Mouse (Mus musculus): ENCODE measurements at regions not wholly inside any gene's neighbourhood (a gene's known extent, or its start where the extent isn't known, plus 50 kb on each side); places are given as distances from the start of the nearest gene placed in this dataset.

GRCm38 (mm10) chr12:9855503-9856024, 285.6 kb downstream of the Osr1 start:
- Histone ChIP-seq H3K27ac (no peak overlapping the region), H3K9me3 (no peaks in the 10 kb centered on the region), H3K4me3 (no peak overlapping the region), H3K27me3 (no peaks in the 10 kb centered on the region), H3K4me2 (replicated peaks) (no peak overlapping the region), H3K36me3 (no peaks in the 10 kb centered on the region), H3K4me1 (no peaks in the 10 kb centered on the region), H3K9ac (no peak overlapping the region)
- WGBS = 80% methylated on average over 3 of the region's 3 CpGs
- ATAC-seq (ENCODE audit: insufficient number of reproducible peaks, insufficient read depth, low FRiP score, low TSS enrichment) = no peak

GRCm38 (mm10) chr12:9856128-9856621, 286.3 kb downstream of the Osr1 start:
- Histone ChIP-seq H3K36me3 (no peaks in the 10 kb centered on the region), H3K4me2 (replicated peaks) (no peak overlapping the region), H3K27ac (no peak overlapping the region), H3K9me3 (no peaks in the 10 kb centered on the region), H3K9ac (no peak overlapping the region), H3K4me3 (no peak overlapping the region), H3K27me3 (no peaks in the 10 kb centered on the region), H3K4me1 (no peaks in the 10 kb centered on the region)
- 89% methylated on average over 8 of the region's 8 CpGs for WGBS
- ATAC-seq (ENCODE audit: insufficient number of reproducible peaks, insufficient read depth, low FRiP score, low TSS enrichment) = no peak

GRCm38 (mm10) chr12:9857990-9858389, 288.1 kb downstream of the Osr1 start:
- WGBS = 70% methylated on average over 2 of the region's 2 CpGs

GRCm38 (mm10) chr12:9862301-9862700, 292.4 kb downstream of the Osr1 start:
- no peak overlapping the region for H3K9ac ChIP-seq
- 95% methylated on average over 1 of the region's 1 CpGs for WGBS
- no peak overlapping the region for H3K27ac ChIP-seq
- no peaks in the 10 kb centered on the region for H3K9me3 ChIP-seq
- H3K4me3 ChIP-seq = no peak overlapping the region
- no peaks in the 10 kb centered on the region for H3K36me3 ChIP-seq
- H3K4me2 ChIP-seq (replicated peaks) = no peak overlapping the region
- no peaks in the 10 kb centered on the region for H3K27me3 ChIP-seq
- ATAC-seq (ENCODE audit: insufficient number of reproducible peaks, insufficient read depth, low FRiP score, low TSS enrichment) = no peak
- no peaks in the 10 kb centered on the region for H3K4me1 ChIP-seq

More at GRCm38 (mm10) chr12:9857990-9858389, 288.1 kb downstream of the Osr1 start:
- Histone ChIP-seq H3K4me1 (no peaks in the 10 kb centered on the region), H3K27me3 (no peaks in the 10 kb centered on the region), H3K4me3 (no peak overlapping the region), H3K9ac (no peak overlapping the region), H3K4me2 (replicated peaks) (no peak overlapping the region), H3K27ac (no peak overlapping the region), H3K9me3 (no peaks in the 10 kb centered on the region), H3K36me3 (no peaks in the 10 kb centered on the region)
- no peak for ATAC-seq (ENCODE audit: insufficient number of reproducible peaks, insufficient read depth, low FRiP score, low TSS enrichment)

- no peak overlapping the region for H3K9ac ChIP-seq
- no peaks in the 10 kb centered on the region for H3K9me3 ChIP-seq
- H3K4me1 ChIP-seq = no peaks in the 10 kb centered on the region
- no peaks in the 10 kb centered on the region for H3K36me3 ChIP-seq
- H3K4me2 ChIP-seq (replicated peaks) = no peak overlapping the region
- no peak overlapping the region for H3K4me3 ChIP-seq
- no peaks in the 10 kb centered on the region for H3K27me3 ChIP-seq
- WGBS = 91% methylated on average over 4 of the region's 4 CpGs
- ATAC-seq (ENCODE audit: insufficient number of reproducible peaks, insufficient read depth, low FRiP score, low TSS enrichment) = no peak
- no peak overlapping the region for H3K27ac ChIP-seq
Measured at GRCm38 (mm10) chr12:9872236-9872635, 302.3 kb downstream of the Osr1 start.

- Histone ChIP-seq H3K4me2 (replicated peaks) (no peak overlapping the region), H3K36me3 (no peaks in the 10 kb centered on the region), H3K4me3 (no peak overlapping the region), H3K4me1 (no peaks in the 10 kb centered on the region), H3K27ac (no peak overlapping the region), H3K9me3 (no peaks in the 10 kb centered on the region), H3K27me3 (no peaks in the 10 kb centered on the region), H3K9ac (no peak overlapping the region)
- WGBS = 92% methylated on average over 1 of the region's 1 CpGs
- no peak for ATAC-seq (ENCODE audit: insufficient number of reproducible peaks, insufficient read depth, low FRiP score, low TSS enrichment)
Measured at GRCm38 (mm10) chr12:9873214-9873613, 303.3 kb downstream of the Osr1 start.

- WGBS = 84% methylated on average over 2 of the region's 2 CpGs
- no peaks in the 10 kb centered on the region for H3K9me3 ChIP-seq
- H3K4me1 ChIP-seq = no peaks in the 10 kb centered on the region
- no peaks in the 10 kb centered on the region for H3K36me3 ChIP-seq
- no peak overlapping the region for H3K27ac ChIP-seq
- ATAC-seq (ENCODE audit: insufficient number of reproducible peaks, insufficient read depth, low FRiP score, low TSS enrichment) = no peak
- H3K9ac ChIP-seq = no peak overlapping the region
- no peak overlapping the region for H3K4me3 ChIP-seq
- H3K4me2 ChIP-seq (replicated peaks) = no peak overlapping the region
- no peaks in the 10 kb centered on the region for H3K27me3 ChIP-seq
Measured at GRCm38 (mm10) chr12:9874823-9875222, 304.9 kb downstream of the Osr1 start.

- no peak for ATAC-seq (ENCODE audit: insufficient number of reproducible peaks, insufficient read depth, low FRiP score, low TSS enrichment)
- WGBS = 86% methylated on average over 2 of the region's 2 CpGs
- Histone ChIP-seq H3K27me3 (no peaks in the 10 kb centered on the region), H3K9me3 (no peaks in the 10 kb centered on the region), H3K36me3 (no peaks in the 10 kb centered on the region), H3K9ac (no peak overlapping the region), H3K4me3 (no peak overlapping the region), H3K27ac (no peak overlapping the region), H3K4me1 (no peaks in the 10 kb centered on the region), H3K4me2 (replicated peaks) (no peak overlapping the region)
Measured at GRCm38 (mm10) chr12:9881953-9882623, 312.2 kb downstream of the Osr1 start.

GRCm38 (mm10) chr12:9883037-9883730, 313.3 kb downstream of the Osr1 start:
- H3K27ac ChIP-seq = no peak overlapping the region
- H3K36me3 ChIP-seq = no peaks in the 10 kb centered on the region
- no peaks in the 10 kb centered on the region for H3K9me3 ChIP-seq
- H3K4me3 ChIP-seq = no peak overlapping the region
- WGBS = 58% methylated on average over 1 of the region's 1 CpGs
- no peak overlapping the region for H3K4me2 ChIP-seq (replicated peaks)
- H3K4me1 ChIP-seq = no peaks in the 10 kb centered on the region
- H3K27me3 ChIP-seq = no peaks in the 10 kb centered on the region
- no peak overlapping the region for H3K9ac ChIP-seq
- no peak for ATAC-seq (ENCODE audit: insufficient number of reproducible peaks, insufficient read depth, low FRiP score, low TSS enrichment)

- Histone ChIP-seq H3K9me3 (no peaks in the 10 kb centered on the region), H3K4me1 (no peaks in the 10 kb centered on the region), H3K27me3 (no peaks in the 10 kb centered on the region), H3K9ac (no peak overlapping the region), H3K4me2 (replicated peaks) (no peak overlapping the region), H3K27ac (no peak overlapping the region), H3K36me3 (no peaks in the 10 kb centered on the region), H3K4me3 (no peak overlapping the region)
- WGBS = 82% methylated on average over 2 of the region's 2 CpGs
- no peak for ATAC-seq (ENCODE audit: insufficient number of reproducible peaks, insufficient read depth, low FRiP score, low TSS enrichment)
Measured at GRCm38 (mm10) chr12:9894521-9894920, 324.6 kb downstream of the Osr1 start.

GRCm38 (mm10) chr12:9897980-9898379, 328.1 kb downstream of the Osr1 start:
- no peaks in the 10 kb centered on the region for H3K36me3 ChIP-seq
- no peak for ATAC-seq (ENCODE audit: insufficient number of reproducible peaks, insufficient read depth, low FRiP score, low TSS enrichment)
- H3K27me3 ChIP-seq = no peaks in the 10 kb centered on the region
- no peaks in the 10 kb centered on the region for H3K4me1 ChIP-seq
- no peaks in the 10 kb centered on the region for H3K9me3 ChIP-seq
- 80% methylated on average over 6 of the region's 6 CpGs for WGBS
- H3K4me3 ChIP-seq = no peak overlapping the region
- H3K27ac ChIP-seq = no peak overlapping the region
- no peak overlapping the region for H3K4me2 ChIP-seq (replicated peaks)
- no peak overlapping the region for H3K9ac ChIP-seq

GRCm38 (mm10) chr12:9898420-9898819, 328.5 kb downstream of the Osr1 start:
- H3K27me3 ChIP-seq = no peaks in the 10 kb centered on the region
- no peak overlapping the region for H3K9ac ChIP-seq
- H3K9me3 ChIP-seq = no peaks in the 10 kb centered on the region
- H3K4me1 ChIP-seq = no peaks in the 10 kb centered on the region
- no peaks in the 10 kb centered on the region for H3K36me3 ChIP-seq
- no peak overlapping the region for H3K4me2 ChIP-seq (replicated peaks)
- no peak overlapping the region for H3K4me3 ChIP-seq
- ATAC-seq (ENCODE audit: insufficient number of reproducible peaks, insufficient read depth, low FRiP score, low TSS enrichment) = no peak
- 30% methylated on average over 3 of the region's 3 CpGs for WGBS
- H3K27ac ChIP-seq = no peak overlapping the region

Measured in embryonic facial prominence, embryonic 12.5 days (tissue).